Mouse (Mus musculus) E14TG2a.4 (cell line): Measurements from ENCODE around the gene Gm1043.

Experiments used
- CTCF ChIP-seq: conservative IDR thresholded peaks from 2 replicates; pipeline ENCODE4 v1.5.1; 2014; ENCODE audit warnings: low read length
- NANOG ChIP-seq: IDR thresholded peaks from 2 replicates; pipeline ENCODE4 v1.6.1; 2014; ENCODE audit warnings: borderline replicate concordance, low read length, mixed read lengths
- POU5F1 ChIP-seq: IDR thresholded peaks from 2 replicates; pipeline ENCODE4 v1.6.1; 2014; ENCODE audit warnings: low read length, borderline replicate concordance

- TF ChIP-seq CTCF (no peak), NANOG (no peak), POU5F1 (no peak)
These were observed 156.5 kb downstream of the Gm1043 start, which contains the start of gene Crmp1 for GRCm38 (mm10) chr5:37241651-37242151.
